Mouse (Mus musculus): Measurements from ENCODE around the gene Samd5.

Gene Samd5

DNA sequence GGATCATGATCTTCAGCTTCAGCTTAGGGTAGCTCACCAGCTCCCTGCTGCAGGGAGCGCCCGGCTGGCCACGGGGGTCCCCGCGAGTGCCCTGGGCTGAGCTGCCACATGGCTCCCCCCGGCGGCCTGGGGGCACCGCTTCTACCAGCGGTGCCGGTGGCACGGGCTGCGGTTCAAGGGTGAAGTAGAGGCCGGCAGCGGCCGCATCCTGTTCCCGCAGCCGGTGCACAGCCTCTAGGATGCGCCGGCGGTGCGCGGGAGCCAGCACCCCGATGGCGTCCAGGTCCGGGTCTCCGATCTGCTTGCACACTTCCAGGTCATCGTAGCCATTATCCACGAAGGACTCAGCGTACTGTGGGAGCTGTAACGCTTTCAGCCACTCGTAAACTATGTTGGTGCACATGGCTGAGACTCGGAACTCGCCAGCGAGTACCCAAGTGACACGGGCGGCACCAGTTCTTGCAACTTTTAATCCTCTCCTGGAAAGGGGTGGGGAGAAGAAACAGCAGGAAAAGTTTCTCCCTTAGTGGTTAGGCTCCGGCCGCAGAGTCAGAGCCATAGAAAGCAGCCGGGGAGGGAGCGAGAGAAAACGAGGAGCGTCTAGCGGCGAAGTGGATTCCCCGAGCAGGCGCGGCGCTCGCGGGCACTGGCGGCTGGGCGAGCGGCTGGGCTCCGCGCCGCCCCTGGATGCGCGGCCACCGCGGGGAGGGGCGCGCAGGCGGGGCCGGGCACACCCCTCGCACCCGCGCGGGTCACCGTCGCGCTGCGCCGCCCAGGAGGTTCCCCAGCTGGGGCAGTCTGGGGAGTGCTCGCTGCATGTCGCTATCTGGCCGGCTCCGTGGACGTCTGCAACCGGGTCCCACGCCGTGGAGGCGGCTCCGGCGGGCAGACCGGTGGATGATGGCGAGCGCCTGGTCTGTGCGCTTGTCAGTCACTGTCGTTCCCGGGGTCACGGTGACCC, at the start of gene Samd5:
Gene Samd5 (minus strand): TSS at position 648 of the 961 bp plus-strand sequence.
- DNase-seq (ENCODE audit: low spot score), result peak; percentile 37

- DNase-seq (ENCODE audit: low spot score), result no peak
Observed at GRCm38 (mm10) chr10:9722519-9723303, 47.7 kb upstream of the Samd5 start.

GRCm38 (mm10) chr10:9720027-9720426, 45.0 kb upstream of the Samd5 start:
- no peak for DNase-seq (ENCODE audit: low spot score)

DNA sequence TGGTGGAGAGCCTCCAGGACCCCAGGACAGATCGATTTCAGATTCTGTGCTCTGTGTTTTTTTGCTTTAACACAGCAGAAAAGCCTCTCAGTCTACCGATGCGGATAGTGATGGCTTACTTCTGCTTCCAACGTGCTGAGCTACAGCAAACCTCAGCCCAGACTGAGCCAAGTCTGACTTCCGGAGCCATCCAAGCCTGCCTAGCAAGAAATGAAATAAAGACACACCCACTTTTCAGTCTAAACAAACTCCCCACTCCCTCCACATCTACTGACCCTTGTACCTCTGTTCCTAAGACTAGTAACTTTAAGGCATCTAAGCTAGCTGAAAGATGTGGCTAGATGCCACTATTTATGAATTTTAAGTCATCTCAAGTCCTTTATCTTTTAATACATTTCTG, 43.1 kb upstream of the Samd5 start:
- DNase-seq (ENCODE audit: low spot score), result no peak

DNA sequence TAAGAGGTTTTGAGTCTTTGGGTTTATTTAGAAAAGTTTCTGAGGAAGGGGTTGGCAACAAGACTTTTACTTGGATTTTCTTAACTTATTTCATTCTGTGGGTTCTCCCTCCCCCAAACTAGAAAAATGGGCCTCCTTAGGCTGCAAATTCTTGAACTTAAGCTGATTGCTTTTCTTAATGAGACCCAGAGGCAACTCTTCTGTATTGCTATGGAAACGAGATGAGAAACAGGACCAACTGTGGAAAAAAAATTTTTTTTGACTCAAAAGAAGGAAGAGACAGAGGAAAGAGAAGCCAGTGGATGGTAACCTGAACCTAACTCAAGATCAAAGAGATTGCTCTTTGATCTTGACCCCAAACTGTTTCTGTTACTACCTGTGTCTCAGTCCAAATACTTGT, 29.9 kb upstream of the Samd5 start:
- no peak for DNase-seq (ENCODE audit: low spot score)

DNA sequence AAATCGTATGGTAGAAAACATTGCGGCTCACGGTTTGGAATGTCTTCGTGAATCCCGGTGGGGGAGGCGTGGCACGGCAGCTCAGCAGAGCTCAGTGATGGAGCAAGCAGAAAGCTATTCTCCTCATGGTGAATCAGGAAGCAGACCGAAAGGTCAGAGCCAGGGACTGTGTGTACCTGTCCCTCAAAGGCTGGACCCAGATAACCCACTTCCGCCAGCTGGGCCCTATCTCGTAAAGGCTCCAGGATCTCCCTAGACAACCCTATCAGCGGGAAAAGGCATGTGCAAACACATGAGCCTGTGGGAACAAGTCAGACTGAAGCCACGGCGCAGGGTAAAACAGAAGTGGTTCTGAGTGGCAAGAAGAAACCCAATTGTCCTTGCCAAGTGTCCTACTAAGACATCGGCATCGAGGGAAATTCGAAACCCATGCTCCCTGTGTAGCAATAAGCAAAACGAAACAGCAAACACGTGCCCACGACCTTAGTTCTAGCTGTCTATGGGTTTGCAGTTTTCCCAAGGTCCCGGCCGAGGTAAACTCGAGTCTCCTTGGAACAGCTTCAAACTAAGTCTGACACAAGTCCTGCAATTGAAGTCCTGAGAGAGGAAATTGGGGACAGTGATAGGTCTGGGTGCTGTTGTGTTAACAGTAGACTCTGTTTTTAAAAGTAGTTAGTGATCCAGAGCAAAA, 24.2 kb upstream of the Samd5 start:
- DNase-seq (ENCODE audit: low spot score), result no peak

DNA sequence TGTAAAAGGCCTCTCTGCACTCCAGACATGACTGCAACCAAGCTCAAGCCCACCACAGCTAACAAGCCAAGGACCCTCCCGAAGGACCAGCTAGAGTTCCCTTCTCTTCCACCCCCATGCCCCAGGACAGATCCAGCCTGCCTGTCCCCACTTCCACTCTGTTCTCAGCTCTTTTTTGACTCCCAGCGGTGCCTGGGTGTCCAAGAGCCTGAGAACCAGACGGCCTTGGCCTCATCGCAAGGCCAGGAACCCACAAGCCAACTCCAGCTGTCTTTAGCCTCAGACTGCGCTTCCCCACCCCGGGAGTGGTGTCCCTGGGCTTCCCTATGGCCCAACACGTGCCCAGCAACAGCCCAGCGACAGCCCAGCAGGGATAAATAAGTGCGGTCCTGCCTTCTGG, 23.1 kb upstream of the Samd5 start:
- no peak for DNase-seq (ENCODE audit: low spot score)

GRCm38 (mm10) chr10:9696543-9697141, 21.6 kb upstream of the Samd5 start:
- no peak for DNase-seq (ENCODE audit: low spot score)

DNA sequence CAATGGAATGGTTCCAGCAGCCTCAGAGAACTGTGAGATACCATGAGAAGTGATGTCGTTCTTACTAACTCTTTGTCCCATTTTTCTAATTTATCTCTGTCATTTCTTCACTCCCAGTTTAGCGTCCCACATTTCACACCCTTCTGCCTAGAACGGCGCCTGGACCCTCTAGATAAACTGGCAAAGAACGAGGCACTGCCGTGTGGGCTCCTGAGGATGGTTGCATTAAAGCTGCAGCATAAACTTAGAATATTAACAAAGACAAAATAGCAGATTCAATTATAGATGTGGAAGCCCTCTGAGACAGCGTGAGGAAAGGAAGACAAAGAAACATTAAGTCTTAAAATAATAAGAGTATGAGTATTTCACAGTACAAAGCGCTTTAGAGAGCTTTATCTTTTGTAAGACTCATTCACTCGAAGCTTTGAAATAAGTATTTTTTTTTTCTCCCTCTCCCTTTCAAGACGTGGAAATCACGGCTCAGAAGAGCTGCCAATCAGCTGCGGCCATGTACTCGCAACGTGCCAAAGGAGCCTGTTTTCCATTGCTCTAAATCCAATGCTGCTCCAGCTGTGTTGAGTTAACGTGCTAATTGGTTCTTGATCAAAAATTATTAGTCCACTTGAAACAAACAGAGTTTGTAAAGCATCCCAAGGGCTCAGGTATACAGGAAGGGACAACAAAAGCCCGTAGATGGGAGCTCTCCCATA, 19.1 kb upstream of the Samd5 start:
- DNase-seq (ENCODE audit: low spot score), result no peak

DNA sequence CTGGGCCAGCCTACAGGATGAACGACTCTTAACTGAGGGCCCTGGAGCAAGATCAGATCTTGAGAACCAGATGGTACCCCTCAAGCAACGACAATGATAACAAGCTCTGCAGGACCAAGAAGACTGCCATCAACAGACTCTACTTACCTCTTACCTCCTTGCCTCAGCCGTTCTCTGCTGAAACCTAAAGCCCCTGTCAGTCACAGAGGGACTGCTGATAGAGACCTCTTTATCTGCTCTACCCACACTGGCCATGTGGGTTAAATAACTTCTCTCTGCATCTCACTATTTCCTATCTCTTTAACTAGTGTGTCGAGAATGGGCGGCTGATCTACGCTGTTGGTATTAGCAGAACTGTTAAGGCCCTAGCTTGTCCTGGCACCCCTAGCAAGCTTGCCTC, 5.9 kb upstream of the Samd5 start:
- no peak for DNase-seq (ENCODE audit: low spot score)

DNA sequence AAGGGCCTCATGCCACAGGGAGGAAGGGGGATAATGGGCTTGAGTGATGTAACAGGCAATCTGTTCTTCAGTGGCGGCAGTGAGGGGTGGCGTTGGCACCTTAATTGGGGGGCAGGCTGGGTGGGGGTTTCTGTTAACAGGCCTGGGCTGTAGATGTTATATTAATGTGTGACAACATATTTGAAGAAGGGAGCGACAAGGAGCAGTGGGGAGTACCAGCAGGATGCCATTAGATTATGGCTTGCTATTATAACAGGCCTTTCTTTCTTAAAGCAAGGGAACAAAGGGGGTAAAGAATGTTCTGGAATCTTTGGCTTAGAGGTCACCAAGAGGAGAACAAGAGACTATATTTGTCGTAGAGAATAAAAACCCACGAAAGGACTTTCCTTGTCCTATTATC, 4.9 kb upstream of the Samd5 start:
- no peak for DNase-seq (ENCODE audit: low spot score)

- no peak for DNase-seq (ENCODE audit: low spot score)
Observed at GRCm38 (mm10) chr10:9678071-9678470, 3.1 kb upstream of the Samd5 start.

DNA sequence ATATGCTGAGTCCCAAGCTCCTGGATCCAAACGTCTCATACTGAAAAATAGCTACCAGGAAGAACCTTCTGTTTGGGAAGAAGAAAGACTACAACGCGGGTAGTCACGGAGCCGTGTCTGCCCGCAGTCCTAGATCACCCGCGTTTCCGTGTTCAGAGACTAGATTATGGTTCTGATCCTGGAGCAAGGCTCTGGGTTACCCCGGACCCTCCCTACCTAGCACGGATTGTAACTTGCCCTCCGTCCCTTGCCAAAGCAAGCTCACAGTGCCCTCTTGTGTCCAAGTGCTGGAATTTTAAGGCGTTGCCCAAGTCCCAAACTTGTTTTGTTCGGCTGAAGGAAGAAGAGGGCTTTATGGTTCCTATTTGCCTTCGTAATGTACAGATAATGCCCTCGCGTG, 1.9 kb upstream of the Samd5 start:
- peak; percentile 41 for DNase-seq (ENCODE audit: low spot score)

- no peak for DNase-seq (ENCODE audit: low spot score)
Observed at GRCm38 (mm10) chr10:9676418-9676786, 1.4 kb upstream of the Samd5 start.

DNA sequence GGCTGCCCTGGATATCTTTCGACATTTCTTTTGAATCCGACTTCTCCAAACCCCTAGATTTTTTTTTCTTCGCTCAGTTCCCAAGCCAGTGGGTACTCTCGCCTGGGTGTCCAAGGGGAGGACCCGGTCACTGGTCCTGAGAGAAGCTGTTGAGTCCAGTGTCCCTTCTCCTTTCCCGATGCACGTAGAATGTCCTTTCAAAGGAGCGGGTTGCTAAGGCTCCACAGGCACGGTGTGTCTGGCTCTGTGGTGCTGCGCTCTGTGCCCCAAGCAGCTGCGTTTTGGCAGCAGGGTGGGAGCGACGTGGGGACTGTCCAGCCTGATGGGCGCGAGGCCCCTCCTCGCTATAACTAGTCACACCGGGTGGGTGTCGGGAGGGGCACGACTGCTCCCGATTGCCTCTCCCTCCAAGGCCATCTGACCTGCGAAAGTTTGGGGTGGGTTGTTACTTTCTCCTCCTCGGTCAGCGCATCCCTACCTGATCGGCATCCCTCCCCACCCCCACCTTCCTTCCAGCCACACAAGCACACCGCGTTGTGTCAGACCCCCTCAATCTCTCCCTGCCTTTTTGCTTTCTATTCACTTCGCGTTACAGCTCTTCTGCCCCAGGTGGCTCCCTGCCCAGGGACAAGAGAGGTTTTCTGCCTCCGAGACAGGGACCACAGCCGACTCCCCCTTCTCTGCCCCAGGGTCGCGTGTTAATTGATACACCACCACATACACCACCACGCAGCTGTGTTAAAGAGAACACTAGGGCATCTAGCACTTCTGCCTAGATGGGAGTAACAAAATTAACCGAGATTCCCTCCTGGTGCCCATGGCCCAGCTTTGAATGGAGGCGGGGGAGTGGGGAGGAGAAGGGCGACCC, 776 bp upstream of the Samd5 start:
- DNase-seq (ENCODE audit: low spot score), result no peak

- DNase-seq (ENCODE audit: low spot score), result no peak
Observed at GRCm38 (mm10) chr10:9673276-9673675, 1.7 kb downstream of the Samd5 start.

DNA sequence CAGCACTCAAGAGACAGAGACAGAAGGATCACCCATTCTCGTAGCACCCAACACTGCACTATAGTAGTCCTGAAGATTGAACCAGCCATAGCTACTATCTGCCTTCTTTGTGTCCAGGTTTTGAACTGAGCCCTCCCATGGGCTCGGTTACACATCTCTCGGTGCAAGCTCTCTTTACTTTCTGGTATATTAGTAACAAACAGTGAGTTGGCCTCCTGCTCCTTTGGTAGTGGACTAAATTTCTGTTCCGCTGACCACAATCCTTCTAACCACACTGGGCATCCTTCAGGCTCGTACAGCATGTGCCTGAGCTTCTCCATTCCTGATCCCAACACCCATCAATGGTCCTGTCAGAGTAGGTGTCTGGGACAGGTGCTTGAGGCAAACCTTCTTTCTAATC, 2.3 kb downstream of the Samd5 start:
- DNase-seq (ENCODE audit: low spot score), result no peak

GRCm38 (mm10) chr10:9670351-9670750, 4.7 kb downstream of the Samd5 start:
- no peak for DNase-seq (ENCODE audit: low spot score)

DNA sequence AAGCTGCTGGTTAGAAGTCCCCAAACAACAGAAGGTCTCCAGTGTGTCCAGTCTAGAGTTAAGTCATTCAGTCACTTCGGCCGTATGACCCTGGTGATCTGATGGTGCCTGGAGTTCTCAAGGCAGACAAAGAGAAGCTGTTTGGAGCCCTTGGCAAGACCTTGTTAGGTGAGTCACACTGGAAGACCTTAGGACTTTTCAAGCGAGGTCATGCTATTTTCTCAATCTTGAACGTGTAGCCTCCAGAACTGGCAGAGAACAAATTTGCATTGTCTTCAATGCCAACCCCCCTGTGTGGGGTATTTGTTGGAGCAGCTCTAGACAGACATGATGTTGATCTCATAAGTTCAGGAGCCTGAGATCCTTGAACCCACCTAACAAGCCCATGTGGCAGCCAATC, 6.2 kb downstream of the Samd5 start:
- DNase-seq (ENCODE audit: low spot score), result no peak

DNA sequence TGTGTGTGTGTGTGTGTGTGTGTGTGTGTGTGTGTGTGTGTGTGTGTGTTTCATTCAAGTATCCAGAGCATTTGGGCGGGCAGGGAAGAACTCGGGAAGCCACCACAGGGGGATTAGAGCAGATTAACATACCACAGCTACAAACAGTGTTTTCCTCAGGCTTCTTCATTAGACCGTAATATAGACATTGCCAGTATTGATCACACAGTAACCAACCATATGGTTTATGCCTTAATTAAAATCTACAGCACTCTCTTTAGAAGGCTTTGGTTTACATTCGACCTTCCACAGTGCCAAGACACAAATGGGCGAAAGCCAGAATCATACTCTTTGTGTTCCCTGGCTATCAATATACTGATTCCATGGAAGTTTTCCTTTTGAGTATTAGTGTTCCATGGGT, 22.1 kb downstream of the Samd5 start:
- no peak for DNase-seq (ENCODE audit: low spot score)

All from ovary, postnatal 10 days (tissue).